Mouse (Mus musculus) liver (tissue): ENCODE data around the gene Rhobtb1.

ENCODE experiments used
- DNase-seq: peaks from one replicate; pipeline ENCODE4 v3.0.0-alpha.2; 2020; ENCODE audit warnings: mixed read lengths

Gene Rhobtb1

GRCm38 (mm10) chr10:69276920-69277435, 125.7 kb downstream of the Rhobtb1 start:
- DNase-seq = no peak

DNA sequence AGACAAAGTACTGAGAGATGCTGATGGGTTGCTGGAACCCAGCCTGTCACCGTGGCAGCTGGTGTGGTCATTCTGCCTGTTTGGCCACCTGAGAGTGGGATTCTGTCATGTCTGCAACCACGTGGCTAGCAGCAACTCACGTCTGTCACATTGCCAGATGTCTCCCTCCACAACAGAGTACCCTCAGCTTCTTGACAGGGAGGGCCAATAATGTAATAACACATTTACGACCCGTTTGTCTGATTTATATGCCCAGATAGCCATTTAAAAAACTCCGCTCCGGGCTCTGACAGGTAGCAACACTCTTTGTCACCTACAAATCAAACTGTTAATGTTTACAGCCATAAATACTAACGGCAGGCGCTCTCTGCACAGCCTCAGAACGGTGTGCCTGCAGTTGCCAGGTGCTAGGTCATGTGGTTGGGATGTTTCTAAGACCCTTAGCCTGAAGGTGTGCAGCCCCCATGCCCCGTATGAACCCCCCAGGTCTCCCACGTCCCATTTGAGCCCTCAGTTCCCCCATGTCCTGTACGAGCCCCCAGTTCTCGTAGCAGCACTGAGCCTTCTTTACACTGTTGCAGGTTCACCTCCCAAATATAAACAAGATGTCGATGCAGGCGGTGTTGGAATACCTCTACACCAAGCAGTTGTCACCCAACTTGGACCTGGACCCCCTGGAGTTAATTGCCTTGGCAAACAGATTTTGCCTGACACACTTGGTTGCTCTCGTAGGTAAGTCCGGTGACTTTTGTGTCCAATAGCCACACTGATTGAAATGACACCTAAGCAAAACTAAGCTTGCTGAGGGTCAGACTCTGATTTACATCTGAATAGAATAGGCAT, 127.8 kb downstream of the Rhobtb1 start:
- no peak for DNase-seq

GRCm38 (mm10) chr10:69279607-69279978, 128.4 kb downstream of the Rhobtb1 start:
- no peak for DNase-seq

DNA sequence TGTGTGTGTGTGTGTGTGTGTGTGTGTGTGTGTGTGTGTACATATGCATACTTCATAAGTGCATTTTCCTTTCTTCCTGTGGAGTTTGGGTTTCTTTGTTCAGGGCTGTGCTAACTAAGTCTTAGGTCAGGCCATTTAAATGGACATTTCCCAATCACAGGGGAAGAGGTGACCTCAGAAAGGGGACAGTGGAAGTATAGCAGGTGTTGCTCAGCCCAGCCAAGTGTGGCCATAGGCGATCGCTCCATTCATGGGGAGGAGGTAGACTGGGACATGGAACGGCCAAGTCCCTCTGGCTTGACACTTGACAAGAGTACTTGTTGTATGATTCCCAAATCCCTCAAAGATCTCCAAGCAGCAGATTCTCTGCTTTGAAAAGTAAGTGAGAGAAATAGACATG, 135.7 kb downstream of the Rhobtb1 start:
- DNase-seq = no peak

GRCm38 (mm10) chr10:69288086-69288485, 136.9 kb downstream of the Rhobtb1 start:
- no peak for DNase-seq

DNA sequence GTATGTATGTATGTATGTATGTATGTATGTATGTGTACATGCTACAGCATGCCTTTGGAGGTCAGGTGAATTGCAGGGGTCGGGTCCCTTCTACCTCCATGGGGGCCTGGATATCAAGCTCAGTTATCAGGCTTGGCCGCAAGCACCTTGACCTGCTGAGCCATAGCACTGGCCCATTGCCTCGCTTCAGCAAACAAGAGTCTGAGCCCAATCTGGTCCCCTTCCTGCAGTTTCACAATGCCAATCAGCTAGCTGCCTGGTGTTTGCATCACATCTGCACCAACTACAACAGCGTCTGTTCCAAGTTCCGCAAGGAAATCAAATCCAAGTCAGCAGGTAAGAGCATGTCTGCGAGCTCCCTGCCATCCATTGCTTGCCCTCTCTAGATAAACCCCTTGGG, 137.5 kb downstream of the Rhobtb1 start:
- DNase-seq = no peak

DNA sequence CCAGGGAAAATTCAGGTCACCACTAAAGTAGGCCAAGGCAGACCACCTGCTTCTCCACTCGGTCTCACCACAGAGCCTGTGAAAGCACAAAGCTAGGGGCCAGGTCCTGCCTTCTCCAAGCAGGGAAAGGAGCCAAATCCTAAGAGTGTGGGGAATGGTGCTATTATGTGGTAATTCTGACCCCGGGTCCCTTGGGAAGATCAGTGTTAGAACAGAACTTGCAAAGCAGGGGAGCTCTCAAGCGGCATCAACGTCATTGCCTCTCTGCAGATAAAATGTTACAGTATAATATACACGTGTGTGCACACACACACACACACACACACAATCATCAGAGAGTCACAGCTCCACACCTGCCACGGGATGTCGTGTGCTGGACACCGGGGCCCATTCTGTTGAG, 139.5 kb downstream of the Rhobtb1 start:
- DNase-seq = no peak

DNA sequence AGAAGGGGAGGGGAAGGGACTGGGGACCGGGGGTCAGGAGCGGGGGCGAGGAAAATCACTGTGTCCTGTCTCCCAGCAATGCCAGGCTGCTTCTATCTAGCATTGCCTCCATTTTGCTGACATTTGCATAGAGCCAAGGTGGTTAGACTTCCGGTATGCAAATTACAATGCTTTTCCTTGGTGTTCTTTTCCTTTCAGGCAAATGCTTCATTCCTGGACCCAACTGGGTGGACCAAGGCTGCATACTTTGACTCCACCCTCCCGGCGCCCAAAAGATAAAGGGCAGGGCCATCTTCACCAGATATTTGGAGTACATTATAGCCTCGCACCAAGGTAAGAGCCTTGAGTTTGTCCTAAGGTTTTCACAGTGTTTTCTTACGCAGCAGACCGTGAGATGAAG, 144.7 kb downstream of the Rhobtb1 start:
- no peak for DNase-seq

DNA sequence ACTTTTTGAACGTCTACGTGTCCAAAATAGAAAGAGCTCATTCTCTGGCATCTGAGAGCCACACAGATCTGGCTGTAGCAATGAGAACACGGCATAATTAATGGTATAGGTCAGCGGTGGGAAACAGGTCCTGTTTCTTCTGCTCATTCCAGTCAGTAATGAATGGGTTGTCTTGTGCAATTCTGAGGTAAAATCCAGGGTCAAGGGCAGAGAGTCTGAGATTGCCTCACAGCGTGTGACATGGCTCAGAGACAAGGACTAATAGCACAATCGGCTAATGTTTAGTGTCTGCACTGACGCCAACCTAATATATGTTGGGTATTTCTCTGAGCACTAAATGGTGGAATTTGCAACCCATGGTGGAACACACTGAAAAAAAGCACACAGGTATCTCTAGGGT, 148.8 kb downstream of the Rhobtb1 start:
- DNase-seq = no peak

- no peak for DNase-seq
These were observed 151.4 kb downstream of the Rhobtb1 start for GRCm38 (mm10) chr10:69302667-69303066.

- DNase-seq = peak; percentile 37
These were observed 153.6 kb downstream of the Rhobtb1 start for GRCm38 (mm10) chr10:69304819-69305218.

DNA sequence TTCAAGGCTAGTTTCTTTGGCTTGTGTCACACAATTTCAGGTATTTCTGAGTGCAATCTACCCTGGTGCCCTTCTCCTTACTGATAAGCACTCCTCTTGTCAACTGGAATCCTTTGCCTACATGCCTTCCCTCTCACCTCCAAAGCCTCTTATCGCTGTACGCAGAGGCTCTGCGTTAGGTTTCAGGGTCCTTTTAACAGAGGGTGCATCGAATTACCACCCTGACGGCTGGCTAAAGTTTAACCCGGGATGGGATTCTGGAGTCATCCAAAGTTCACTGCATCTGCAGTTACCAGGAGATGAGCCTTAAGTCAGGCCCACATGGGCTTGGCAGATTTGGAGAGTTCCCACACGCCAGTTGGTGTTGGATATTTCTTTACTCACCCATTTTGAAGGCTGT, 154.4 kb downstream of the Rhobtb1 start:
- peak; percentile 38 for DNase-seq

DNA sequence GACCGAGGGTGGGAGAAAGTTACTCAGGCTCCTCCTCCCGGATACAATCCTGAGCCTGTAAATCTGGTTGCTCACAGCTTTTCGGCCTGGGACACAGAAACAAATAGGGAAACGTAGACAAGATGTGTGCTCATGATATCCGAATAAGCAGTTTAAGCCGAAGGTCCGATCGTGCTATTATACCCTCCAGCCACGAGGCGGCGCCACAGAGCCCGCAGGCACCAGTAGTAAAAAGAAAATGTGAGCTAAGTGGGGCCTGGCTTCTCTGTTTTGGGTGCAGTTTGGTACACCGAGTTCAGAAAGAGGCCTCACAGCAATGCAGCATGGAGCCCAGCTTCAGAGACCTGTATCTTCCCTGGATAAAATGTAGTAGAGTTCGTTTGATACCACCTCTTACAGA, 155.0 kb downstream of the Rhobtb1 start:
- DNase-seq = peak; percentile 57

GRCm38 (mm10) chr10:69307067-69307466, 155.8 kb downstream of the Rhobtb1 start:
- DNase-seq = peak; percentile 69

DNA sequence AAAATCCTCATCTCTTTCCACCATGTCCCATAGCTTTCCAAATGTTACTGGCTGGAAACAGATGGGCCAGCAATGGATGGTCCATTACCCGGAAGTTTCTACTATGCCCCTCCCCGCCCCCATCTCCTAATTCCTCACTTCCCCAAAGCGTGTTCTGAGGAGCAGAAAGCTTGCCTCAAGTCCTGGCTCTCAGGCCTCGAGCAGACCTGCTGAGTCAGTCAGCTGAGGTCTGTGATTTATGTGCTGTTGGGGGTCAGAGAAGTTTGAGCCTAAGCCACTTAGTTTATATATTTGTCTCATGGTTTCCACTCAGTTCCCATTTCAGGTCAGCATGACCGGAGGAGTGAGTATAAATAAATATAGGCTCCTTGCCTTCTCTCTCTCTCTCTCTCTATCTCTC, 157.9 kb downstream of the Rhobtb1 start:
- no peak for DNase-seq

DNA sequence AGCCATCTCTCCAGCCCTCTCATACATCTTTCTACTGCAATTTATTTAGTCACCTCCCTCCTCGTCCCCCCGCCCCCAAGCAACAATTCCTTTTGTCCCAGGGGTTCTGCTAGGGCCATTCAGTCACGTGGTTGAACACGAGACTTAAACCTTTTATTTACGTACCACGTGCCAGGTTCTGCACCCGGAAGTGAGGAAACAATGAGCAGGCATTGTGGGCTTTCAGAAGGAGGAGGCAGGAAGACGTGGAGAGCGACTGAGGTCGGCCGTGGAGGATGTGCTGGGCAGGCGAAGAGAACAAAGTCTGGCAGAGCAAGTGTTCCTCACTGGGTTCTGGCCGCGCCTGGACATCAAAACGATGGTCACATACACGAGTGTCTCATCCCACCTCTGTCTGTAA, 160.6 kb downstream of the Rhobtb1 start:
- no peak for DNase-seq

DNA sequence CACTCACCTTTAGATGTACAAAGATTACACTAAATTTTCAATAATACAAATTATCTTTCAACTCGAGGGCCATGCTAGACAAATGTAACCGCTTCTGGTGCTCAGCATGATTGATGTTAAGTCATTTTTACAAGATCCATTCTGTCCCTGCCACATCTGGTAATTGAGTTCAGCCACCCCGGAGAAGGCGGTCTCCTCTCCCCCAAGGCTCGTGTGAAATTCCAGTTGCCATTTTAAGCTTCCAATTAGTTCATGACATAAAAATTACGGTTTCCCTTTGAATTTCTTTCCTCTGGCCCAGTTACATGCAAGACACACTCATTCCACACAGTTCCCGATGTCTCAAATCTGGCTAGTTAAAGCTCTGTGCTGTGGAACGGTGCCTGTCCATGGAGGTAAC, 162.7 kb downstream of the Rhobtb1 start:
- no peak for DNase-seq

GRCm38 (mm10) chr10:69318514-69318913, 167.3 kb downstream of the Rhobtb1 start:
- DNase-seq = no peak

DNA sequence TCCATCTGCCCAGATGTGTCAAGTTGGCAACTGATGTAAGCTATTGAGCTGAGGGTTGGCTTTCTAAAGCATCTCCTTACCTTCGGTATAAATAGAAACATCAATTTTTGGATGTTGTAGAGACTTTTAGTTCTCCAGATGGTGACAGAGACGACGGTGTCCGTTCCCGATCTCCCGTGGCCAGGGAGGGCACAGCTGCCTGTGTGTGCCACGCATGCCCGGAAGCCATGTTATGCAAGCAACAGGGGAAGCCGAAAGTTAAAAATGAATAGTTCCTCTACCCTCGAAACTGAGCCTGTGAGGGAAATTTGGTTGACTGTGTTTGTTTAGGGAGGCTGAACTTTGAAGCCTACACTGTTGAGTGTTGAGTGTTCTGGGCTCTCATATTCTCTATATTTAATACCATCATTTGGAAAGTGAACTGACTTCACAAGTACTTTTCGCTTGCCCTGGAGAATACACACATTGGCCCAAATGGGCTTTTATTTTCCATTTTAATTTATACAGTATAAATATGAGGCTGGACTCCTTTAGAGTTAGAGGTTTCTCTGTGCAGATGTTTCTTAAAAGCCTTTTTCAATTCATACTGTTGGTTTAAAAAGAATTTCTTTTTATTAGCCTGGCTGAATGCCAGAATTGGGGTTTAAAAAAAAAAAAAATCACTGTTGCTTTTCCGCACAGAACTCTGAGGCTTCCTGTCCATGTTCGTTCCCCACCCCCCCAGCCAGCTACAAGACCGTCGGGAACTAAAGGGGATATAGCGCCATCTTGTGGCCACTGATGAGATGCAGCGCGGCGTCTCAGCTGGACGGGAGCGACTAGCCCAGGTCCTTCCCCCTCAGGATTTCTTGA, 169.7 kb downstream of the Rhobtb1 start:
- DNase-seq = peak; percentile 83

- DNase-seq = no peak
These were observed 170.3 kb downstream of the Rhobtb1 start for GRCm38 (mm10) chr10:69321519-69322035.

DNA sequence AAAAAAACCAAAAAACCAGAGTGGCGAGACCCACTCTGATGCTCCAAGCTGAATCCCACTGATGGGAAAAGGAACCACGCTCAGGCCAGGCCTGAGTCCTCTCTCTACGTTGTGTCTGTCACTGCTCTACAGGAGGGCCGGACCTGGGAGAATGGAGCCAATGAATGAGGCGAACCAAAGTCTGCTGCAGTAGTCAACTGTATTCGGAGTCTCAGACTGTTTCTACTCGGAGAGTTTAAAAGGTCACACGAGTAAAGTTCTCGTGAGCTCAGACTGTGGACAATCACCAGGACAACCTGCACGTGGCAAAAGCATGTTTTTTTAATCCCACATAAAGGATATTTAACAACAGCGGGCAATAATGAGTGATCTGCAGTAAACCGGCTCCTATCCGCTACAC, 172.8 kb downstream of the Rhobtb1 start:
- DNase-seq = no peak

DNA sequence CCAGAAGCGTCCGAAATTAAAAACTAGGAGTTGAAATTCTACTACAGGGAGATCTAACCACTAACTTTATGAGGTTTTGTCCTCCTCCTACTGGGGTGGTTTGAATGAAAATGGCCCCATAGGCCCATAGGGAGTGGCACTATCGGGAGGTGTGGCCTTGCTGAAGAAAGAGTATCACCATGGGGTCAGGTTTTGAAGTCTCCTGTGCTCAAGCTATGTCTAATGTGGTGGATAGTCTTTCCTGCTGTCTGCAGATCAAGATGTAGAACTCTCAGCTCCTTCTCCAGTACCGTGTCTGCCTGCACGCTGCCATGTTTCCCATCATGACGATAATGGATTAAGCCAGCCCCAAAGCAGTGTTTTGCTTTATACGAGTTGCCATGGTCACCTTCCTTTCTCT, 173.6 kb downstream of the Rhobtb1 start:
- no peak for DNase-seq

DNA sequence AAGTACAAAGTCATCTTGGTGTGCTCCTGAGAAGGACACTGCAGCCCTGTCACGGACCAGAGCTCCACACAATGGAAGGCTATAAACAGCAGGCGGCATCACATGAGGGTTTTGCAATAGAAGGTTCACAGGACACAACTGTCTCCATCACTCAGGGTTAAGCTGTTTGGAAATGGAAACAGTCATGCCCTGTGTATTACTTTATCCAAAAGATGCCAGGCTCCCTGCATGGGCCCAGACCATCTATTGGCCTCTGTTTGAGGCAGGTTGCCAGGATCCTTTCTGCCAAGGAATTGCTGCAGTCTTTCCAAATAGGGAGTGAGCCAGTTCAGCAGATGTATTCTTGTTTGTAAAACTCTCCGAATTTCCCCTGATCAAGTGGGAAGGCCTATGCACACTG, 175.2 kb downstream of the Rhobtb1 start:
- DNase-seq = no peak

DNA sequence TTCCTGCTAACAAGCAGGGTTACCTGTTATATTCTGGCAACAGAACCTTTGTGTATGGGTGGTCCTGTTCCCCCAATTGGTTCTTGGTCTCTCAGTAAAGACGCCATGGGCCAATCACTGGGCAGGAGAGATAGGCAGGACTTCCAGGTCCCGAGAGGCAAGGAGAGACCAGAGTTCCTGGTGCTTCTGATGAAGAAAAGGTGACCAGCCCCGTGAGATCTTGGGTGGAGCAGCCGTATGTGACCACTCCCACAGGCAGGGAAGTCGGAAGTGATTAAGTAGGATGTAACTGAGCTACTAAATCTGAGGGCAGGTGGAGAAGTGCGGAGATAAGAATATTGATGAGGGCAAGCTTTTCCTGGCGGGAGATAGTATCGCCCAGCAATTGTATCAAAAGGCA, 176.1 kb downstream of the Rhobtb1 start:
- no peak for DNase-seq
